Mouse (Mus musculus) kidney, postnatal 25 days (tissue): ENCODE results near the gene Atxn7l1.

Experiments
- DNase-seq, 2 experiments: peaks; one replicate each; pipeline ENCODE4 v3.0.0; 2021; ENCODE audit warnings: mixed read lengths in 2 of 2

Atxn7l1 gene

GRCm38 (mm10) chr12:33184137-33184536 lies 36.6 kb downstream of the Atxn7l1 start:
- DNase-seq, result no peak

DNA sequence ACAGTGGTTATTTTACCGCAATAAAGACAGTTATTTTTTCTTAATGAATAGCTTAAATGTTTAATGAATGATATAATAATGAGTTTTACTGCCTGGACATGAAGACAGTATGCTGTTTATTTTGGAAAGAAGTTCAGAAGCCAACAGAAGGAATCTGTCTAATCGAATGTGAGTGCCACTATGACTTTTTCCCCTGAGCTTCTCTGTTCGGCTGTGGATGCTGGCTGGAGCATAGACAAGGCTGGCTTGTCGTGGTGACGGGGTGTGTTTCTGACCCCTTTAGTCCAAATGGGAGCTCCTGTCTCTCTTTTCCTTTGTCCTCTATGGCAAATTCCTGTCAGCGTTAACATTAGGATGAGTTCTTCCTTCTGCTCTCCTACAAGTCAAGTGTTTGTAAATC lies 37.6 kb downstream of the Atxn7l1 start:
- no peak for DNase-seq

- peak; percentile 47 to 57 for DNase-seq
These were observed 38.8 kb downstream of the Atxn7l1 start for GRCm38 (mm10) chr12:33186331-33186730.

- no peak for DNase-seq
These were observed 42.6 kb downstream of the Atxn7l1 start for GRCm38 (mm10) chr12:33190133-33190532.

- DNase-seq, result no peak
These were observed 43.1 kb downstream of the Atxn7l1 start for GRCm38 (mm10) chr12:33190633-33191032.

- peak in 1 of 2 experiments; percentile 26 for DNase-seq
These were observed 46.0 kb downstream of the Atxn7l1 start for GRCm38 (mm10) chr12:33193408-33193901.

DNA sequence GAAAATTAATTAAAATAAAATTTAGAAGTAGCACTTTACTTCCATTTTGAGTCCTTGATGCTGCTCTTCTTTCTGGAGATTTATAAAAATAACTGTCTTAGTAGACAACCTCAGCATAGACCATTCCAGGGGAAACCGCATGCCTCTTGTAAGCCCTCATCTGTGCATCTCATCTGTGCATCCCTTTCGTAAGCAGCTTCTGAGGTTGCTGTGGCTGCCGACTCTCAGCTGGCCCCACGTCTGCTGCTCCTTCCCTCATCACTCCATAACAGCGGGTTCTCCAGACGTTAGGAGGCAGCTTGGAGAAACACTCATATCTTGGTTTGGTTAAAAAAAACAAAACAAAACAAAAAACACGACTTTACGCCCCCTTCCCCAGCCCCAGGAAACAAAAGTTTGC lies 47.7 kb downstream of the Atxn7l1 start:
- no peak for DNase-seq

GRCm38 (mm10) chr12:33197287-33197686 lies 49.8 kb downstream of the Atxn7l1 start:
- DNase-seq, result no peak

DNA sequence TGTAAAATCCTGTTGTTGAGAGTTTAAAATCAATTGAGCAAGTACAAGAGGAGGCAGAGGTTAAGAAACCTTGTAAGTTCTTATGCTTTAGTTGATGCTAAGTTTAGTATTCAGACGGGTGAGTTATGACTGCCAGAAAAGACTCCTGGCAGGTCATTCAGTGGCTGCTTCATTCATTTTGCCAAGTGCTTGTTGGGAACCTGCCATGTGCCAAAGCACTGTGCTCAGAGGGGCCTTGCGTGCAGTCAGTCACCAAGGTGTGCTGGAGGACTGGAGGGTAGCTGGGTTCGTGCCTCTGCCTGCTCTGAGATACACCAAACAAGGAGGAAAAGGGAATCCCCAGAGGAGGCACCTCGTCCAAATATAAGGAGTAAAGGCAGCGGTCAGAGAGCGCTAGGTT lies 50.3 kb downstream of the Atxn7l1 start:
- DNase-seq, result no peak

- no peak for DNase-seq
These were observed 53.6 kb downstream of the Atxn7l1 start for GRCm38 (mm10) chr12:33201068-33201467.

GRCm38 (mm10) chr12:33201491-33202210 lies 54.2 kb downstream of the Atxn7l1 start:
- no peak for DNase-seq

- peak in 1 of 2 experiments; percentile 53 for DNase-seq
These were observed 57.8 kb downstream of the Atxn7l1 start for GRCm38 (mm10) chr12:33205255-33205654.

DNA sequence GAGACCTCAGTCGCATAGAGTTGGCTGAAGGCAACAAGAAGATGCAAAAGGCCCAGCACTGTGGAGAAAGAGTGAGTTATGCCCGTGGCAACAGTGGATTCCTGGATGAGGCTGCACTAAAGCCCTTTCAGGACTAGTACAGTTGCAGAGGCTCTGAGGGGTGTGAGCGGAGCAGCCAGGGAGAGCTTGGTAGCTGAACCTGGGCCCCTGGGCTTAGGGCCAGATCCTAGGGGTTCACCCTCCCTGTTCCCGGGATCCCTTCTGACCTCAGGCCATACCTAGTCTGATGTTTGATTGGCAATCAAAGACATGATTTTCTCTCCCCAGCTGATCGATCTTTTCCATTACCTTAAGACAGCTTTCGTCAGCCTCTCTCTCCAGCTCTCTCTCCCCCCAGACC lies 58.8 kb downstream of the Atxn7l1 start:
- peak in 1 of 2 experiments; percentile 54 for DNase-seq

DNA sequence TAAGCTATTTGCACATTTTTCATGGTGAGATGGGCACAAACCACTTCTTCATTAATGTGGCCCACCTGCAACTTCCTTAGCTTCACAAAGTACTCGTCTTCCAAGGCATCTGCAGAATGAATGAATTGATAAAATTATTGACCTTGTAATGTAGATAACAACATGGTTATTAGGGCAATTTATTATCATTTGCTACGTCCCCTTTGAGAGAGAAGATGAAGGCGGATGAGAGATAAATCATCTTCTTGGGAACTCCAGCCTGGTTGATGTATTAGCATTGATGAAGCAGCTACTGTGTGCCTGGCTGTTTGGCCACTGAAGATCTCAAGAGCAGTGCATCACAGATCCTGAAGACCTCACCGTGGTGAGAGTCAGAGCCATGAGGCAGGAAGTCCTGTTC lies 63.4 kb downstream of the Atxn7l1 start:
- no peak for DNase-seq

DNA sequence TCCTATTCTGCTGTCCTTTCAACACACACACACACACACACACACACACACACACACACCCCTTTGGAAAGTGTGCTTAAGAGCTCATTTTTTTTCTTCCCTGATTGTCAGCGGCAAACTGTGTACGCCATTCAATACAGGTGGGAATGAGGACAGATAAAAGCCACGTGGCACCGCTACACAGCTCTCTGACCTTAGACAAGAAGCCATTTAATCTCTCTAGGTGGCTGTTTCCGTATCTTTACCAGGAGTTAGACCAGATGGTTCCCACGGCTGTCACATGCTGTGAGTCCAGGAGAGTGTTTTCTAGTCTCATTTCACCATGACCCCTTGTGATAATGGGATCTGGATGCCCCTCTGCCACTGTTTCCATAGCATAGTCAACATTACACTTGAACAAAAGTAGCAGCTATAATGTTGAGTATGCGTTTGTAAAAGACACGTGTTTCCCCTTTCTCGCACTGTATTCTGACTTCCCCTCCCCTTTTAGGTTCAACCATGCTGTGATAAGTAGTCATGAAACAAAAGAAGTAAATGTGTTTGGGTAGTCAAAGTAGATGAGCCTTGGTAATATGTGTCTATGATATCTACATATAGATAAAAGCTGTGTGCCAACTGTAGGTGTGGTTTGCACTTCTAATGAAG lies 70.8 kb downstream of the Atxn7l1 start:
- DNase-seq, result no peak

DNA sequence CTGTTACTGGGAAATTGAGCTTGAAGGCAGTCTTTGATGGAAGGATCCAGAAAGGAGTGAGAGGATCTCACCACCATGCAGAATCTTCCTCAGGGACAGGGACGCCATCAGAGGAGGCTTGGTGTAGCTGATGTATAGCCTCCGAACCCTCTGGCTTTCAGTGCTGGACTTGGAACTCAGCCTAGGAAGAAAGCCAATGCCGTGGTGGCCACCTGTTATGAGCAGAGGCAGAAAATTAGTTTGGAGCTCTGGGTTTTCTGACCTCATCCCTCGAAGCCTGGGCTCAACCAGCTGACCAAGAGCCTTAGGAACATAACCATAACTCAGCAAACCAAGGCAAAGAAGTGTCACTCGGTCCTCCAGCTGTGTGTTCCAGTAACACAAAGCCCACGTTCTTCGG lies 71.9 kb downstream of the Atxn7l1 start:
- DNase-seq, result no peak

- DNase-seq, result no peak
These were observed 72.6 kb downstream of the Atxn7l1 start for GRCm38 (mm10) chr12:33220081-33220480.

- peak in 1 of 2 experiments; percentile 21 for DNase-seq
These were observed 73.1 kb downstream of the Atxn7l1 start for GRCm38 (mm10) chr12:33220509-33221051.

DNA sequence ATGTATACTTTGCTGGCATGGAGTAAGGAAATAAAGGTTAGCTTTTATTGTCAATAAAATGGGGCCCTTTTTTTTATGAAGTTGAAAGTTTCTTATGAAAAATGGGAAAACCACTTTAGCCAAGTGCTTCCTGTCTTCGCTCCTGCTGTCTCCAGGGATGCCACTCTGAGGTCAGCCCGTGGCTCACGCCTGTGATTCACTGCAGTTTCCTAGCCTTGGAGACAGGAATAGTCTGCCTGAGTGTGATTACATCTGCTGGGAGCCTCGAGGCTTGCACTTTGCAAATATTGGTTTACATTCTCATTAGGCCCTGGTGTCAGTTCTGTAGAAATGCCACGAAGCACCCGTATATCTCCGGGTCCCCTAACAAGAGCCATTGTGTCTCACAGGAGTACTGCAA lies 74.7 kb downstream of the Atxn7l1 start:
- DNase-seq, result peak in 1 of 2 experiments; percentile 19

GRCm38 (mm10) chr12:33225117-33225541 lies 77.6 kb downstream of the Atxn7l1 start:
- no peak for DNase-seq

DNA sequence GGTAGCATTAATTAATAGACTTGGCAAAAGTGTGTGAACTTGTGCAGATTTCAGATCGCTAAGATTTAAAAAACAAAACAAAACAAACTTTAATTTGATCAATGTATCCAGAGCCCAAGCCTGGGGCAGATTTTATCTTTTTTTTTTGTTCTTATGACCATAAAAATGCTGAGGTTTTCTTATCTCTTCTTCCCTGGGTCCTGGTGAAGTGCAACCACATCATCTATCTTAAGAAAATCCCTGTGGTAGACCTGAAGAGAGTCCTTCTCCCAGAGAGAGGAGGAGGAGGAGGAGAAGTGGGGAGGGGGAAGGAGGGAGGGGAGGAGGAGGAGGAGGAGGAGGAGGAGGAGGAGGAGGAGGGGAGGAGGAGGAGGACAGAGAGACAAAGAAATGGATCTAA lies 78.5 kb downstream of the Atxn7l1 start:
- no peak for DNase-seq

DNA sequence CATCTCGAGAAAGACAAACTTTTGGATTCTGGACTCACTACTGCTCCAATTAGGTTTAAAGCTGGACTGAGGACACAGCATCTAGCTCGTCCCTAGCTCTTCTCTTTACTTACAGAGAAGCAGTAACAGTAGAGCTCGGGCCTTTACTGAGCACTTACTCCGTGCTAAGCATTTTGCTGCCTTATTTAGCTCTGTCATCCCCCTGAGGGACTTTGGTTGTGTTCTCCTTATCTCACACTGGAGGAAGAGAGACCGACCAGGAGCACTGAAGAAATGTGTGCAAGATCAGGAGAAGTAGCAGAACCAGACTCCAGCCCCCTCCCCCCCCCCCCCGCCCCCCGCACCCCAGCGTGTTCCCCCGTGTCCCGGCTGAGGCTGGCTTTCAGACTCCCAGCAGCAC lies 79.1 kb downstream of the Atxn7l1 start:
- DNase-seq, result no peak

- DNase-seq, result no peak
These were observed 87.8 kb downstream of the Atxn7l1 start for GRCm38 (mm10) chr12:33235314-33235713.

GRCm38 (mm10) chr12:33235771-33236323 lies 88.4 kb downstream of the Atxn7l1 start:
- peak; percentile 16 to 47 for DNase-seq
